Mouse (Mus musculus) monocyte, adult 5-6 weeks (primary cell): ENCODE measurements around the gene Map7d1. TPM values are rescaled to one million over a fixed set of nuclear protein-coding genes. Genes with fewer than 3 reads are reported as not detected.

Experiments used
- total RNA-seq: library from RNA; stranded (forward); fragments of 200-1000, 200-491, 200-594 nt; gene quantifications from 3 replicates; pipeline ENCODE4 v1.2.3, GENCODE M21; 2017

Map7d1 gene
- total RNA-seq, 1 experiment from 2014 or later = 107 TPM

Other genes with a start within 250 kb of the Map7d1 start
- 57.1 to 78.5 TPM (median 70.8 TPM) in 3 replicates for gene Csf3r, start 231.8 kb downstream of the Map7d1 start, total RNA-seq
- 20.1 to 47.3 TPM (median 29.8 TPM) in 3 replicates for gene Mrps15, start 209.4 kb downstream of the Map7d1 start, total RNA-seq
- 0.10 to 0.21 TPM (median 0.19 TPM) in 3 replicates for gene Oscp1, start 197.8 kb downstream of the Map7d1 start, total RNA-seq
- 14.4 to 20.7 TPM (median 16.1 TPM) in 3 replicates for gene Lsm10, start 159.7 kb downstream of the Map7d1 start, total RNA-seq
- gene Stk40, start 152.4 kb downstream of the Map7d1 start, total RNA-seq = 37.1 to 68.5 TPM (median 61.2 TPM) in 3 replicates
- gene Eva1b, start 108.6 kb downstream of the Map7d1 start, total RNA-seq = 1.2 to 2.6 TPM (median 2.5 TPM) in 3 replicates
- 0.19 to 1.3 TPM in 2 of 3 replicates, not detected in the other for gene Sh3d21, start 92.9 kb downstream of the Map7d1 start, total RNA-seq
- 431 to 662 TPM (median 493 TPM) in 3 replicates for gene Thrap3, start 53.6 kb downstream of the Map7d1 start, total RNA-seq
- gene Trappc3, start 6.0 kb upstream of the Map7d1 start, total RNA-seq = 46.3 to 53.6 TPM (median 51.4 TPM) in 3 replicates
- gene Col8a2, start 30.4 kb upstream of the Map7d1 start, total RNA-seq = 1.5 to 3.7 TPM (median 1.8 TPM) in 3 replicates
- gene Adprhl2, start 65.4 kb upstream of the Map7d1 start, total RNA-seq = 15.0 to 25.8 TPM (median 21.0 TPM) in 3 replicates
- gene Tekt2, start 69.3 kb upstream of the Map7d1 start, total RNA-seq = not detected in 3 replicates
- gene Ago3, start 173.2 kb upstream of the Map7d1 start, total RNA-seq = 3.9 to 11.1 TPM (median 6.4 TPM) in 3 replicates
- 10.7 to 25.3 TPM (median 18.5 TPM) in 3 replicates for gene Ago1, start 212.2 kb upstream of the Map7d1 start, total RNA-seq